Mouse (Mus musculus) hindbrain, embryonic 16.5 days (tissue): ENCODE measurements at regions not wholly inside any gene's neighbourhood (a gene's known extent, or its start where the extent isn't known, plus 50 kb on each side); places are given as distances from the start of the nearest gene placed in this dataset.

Experiments
- ATAC-seq: fragments of 200-750 bp; cut with Nextera tagmentation; 2 replicates; pipeline ENCODE4 v1.8.0; 2017; ENCODE audit warnings: moderate TSS enrichment, moderate library complexity
- H3K27ac ChIP-seq: fragments of 300-500 bp; sonication (generic); 2 replicates; pipeline ENCODE4 v1.5.1; 2014; ENCODE audit warnings: low read depth, mild to moderate bottlenecking, control low read depth, low read length, moderate library complexity
- H3K27me3 ChIP-seq: fragments of 300-500 bp; sonication (generic); replicated peaks from 2 replicates; pipeline ENCODE4 v1.6.1; 2014; ENCODE audit warnings: low read length; ENCODE audit not compliant: control insufficient read depth, insufficient read depth
- H3K36me3 ChIP-seq: fragments of 300-500 bp; sonication (generic); 2 replicates; pipeline ENCODE4 v1.6.1; 2014; ENCODE audit warnings: mild to moderate bottlenecking, low read length, moderate library complexity, mixed read lengths; ENCODE audit not compliant: control insufficient read depth, insufficient read depth
- H3K4me1 ChIP-seq: fragments of 300-500 bp; sonication (generic); 2 replicates; pipeline ENCODE4 v1.6.1; 2014; ENCODE audit warnings: low read depth, low read length; ENCODE audit not compliant: control insufficient read depth, insufficient read depth
- H3K4me2 ChIP-seq: fragments of 300-500 bp; sonication (generic); 2 replicates; pipeline ENCODE4 v1.6.1; 2014; ENCODE audit warnings: mild to moderate bottlenecking, low read length, control low read depth, moderate library complexity
- H3K4me3 ChIP-seq: fragments of 300-500 bp; sonication (generic); 2 replicates; pipeline ENCODE4 v1.5.1; 2014; ENCODE audit warnings: mild to moderate bottlenecking, low read length, control low read depth, moderate library complexity
- H3K9ac ChIP-seq: fragments of 300-500 bp; sonication (generic); 2 replicates; pipeline ENCODE4 v1.6.1; 2014; ENCODE audit warnings: low read depth, mild to moderate bottlenecking, control low read depth, low read length, moderate library complexity
- H3K9me3 ChIP-seq: fragments of 300-500 bp; sonication (generic); 2 replicates; pipeline ENCODE4 v1.6.1; 2014; ENCODE audit warnings: mild to moderate bottlenecking, low read length, moderate library complexity; ENCODE audit not compliant: control insufficient read depth
- WGBS: fragments of 180-500 bp; shearing (Covaris S2); extraction: QIAGEN DNeasy Blood & Tissue Kit; methylation state at CpG from one replicate; pipeline ENCODE4 v1.1.7; 2014; 5-methylcytosine and 5-hydroxymethylcytosine counted together

GRCm38 (mm10) chr1:64330721-64331120 lies 201.7 kb upstream of the Creb1 start:
- Histone ChIP-seq H3K4me2 (no peak overlapping the region), H3K36me3 (no peaks in the 10 kb centered on the region), H3K9ac (no peak overlapping the region), H3K4me1 (no peaks in the 10 kb centered on the region), H3K4me3 (no peak overlapping the region), H3K27me3 (no peaks in the 10 kb centered on the region), H3K27ac (no peak overlapping the region), H3K9me3 (0 out of 2 replicates have a peak, but pooled peaks cover 2% of the 10 kb centered on the region)
- no peak for ATAC-seq
- WGBS, result 16% methylated on average over 2 of the region's 2 CpGs

GRCm38 (mm10) chr1:64322197-64322596 lies 200.1 kb upstream of the Klf7 start:
- Histone ChIP-seq H3K4me2 (no peak overlapping the region), H3K27me3 (no peaks in the 10 kb centered on the region), H3K4me1 (no peaks in the 10 kb centered on the region), H3K36me3 (no peaks in the 10 kb centered on the region), H3K9me3 (0 out of 2 replicates have a peak, but pooled peaks cover 2% of the 10 kb centered on the region), H3K4me3 (no peak overlapping the region), H3K27ac (no peak overlapping the region), H3K9ac (no peak overlapping the region)
- WGBS, result 92% methylated on average over 4 of the region's 4 CpGs
- ATAC-seq, result no peak

DNA sequence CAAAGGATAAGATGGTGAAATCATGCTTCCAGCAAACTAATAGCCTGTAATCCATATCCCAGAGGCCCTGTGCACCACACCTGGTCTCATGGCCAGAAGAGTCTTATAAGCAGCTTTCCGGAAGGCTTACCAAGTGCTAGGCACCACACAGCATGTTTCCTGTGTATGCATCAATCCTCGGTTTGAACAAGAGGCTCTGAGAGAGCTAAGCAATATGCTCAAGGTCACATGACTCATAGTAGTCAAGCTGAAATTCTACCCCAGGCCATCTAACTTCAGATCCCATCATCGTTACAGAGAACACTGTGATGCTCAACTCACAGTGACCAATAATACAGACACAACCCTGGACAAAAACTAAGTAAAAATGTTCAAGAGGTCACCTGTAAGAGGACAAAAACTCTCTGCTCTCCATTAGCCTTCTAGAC lies 197.1 kb upstream of the Klf7 start:
- H3K36me3 ChIP-seq, result no peaks in the 10 kb centered on the region
- no peaks in the 10 kb centered on the region for H3K27me3 ChIP-seq
- H3K4me3 ChIP-seq, result no peak overlapping the region
- H3K9ac ChIP-seq, result no peak overlapping the region
- 65% methylated on average over 3 of the region's 3 CpGs for WGBS
- ATAC-seq, result no peak
- H3K4me1 ChIP-seq, result no peaks in the 10 kb centered on the region
- H3K4me2 ChIP-seq, result no peak overlapping the region
- no peaks in the 10 kb centered on the region for H3K9me3 ChIP-seq
- no peak overlapping the region for H3K27ac ChIP-seq

- H3K4me2 ChIP-seq, result no peak overlapping the region
- no peaks in the 10 kb centered on the region for H3K36me3 ChIP-seq
- no peak overlapping the region for H3K9ac ChIP-seq
- no peak overlapping the region for H3K27ac ChIP-seq
- no peaks in the 10 kb centered on the region for H3K4me1 ChIP-seq
- 71% methylated on average over 8 of the region's 8 CpGs for WGBS
- no peaks in the 10 kb centered on the region for H3K27me3 ChIP-seq
- no peaks in the 10 kb centered on the region for H3K9me3 ChIP-seq
- ATAC-seq, result no peak
- no peak overlapping the region for H3K4me3 ChIP-seq
These were observed 196.5 kb upstream of the Klf7 start for GRCm38 (mm10) chr1:64318440-64319154.

- Histone ChIP-seq H3K27ac (no peak overlapping the region), H3K4me2 (no peak overlapping the region), H3K4me1 (no peaks in the 10 kb centered on the region), H3K9me3 (no peaks in the 10 kb centered on the region), H3K9ac (no peak overlapping the region), H3K4me3 (no peak overlapping the region), H3K36me3 (no peaks in the 10 kb centered on the region), H3K27me3 (no peaks in the 10 kb centered on the region)
- ATAC-seq, result no peak
- 83% methylated on average over 5 of the region's 5 CpGs for WGBS
These were observed 195.1 kb upstream of the Klf7 start for GRCm38 (mm10) chr1:64317032-64317636.

DNA sequence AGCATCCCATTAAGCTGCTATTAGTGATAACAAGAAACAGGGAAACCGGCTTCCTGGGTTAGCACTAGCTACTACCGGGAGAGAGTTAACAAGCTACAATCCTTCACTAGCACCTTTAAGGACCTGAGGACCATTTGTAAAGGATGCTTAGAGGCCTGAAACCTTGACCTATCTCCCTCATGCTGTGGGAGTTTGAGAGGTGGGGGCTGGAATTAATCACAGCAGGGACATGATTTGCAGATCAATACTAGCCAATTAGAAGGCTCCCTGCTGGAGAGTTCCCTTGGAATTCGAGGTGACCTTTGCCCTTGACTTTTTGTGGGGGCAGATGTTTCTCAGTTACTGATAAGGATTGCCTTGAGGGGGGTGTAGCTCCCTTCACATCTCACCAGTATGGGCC lies 189.3 kb upstream of the Klf7 start:
- 29% methylated on average over 3 of the region's 3 CpGs for WGBS
- H3K4me1 ChIP-seq, result no peaks in the 10 kb centered on the region
- H3K9me3 ChIP-seq, result no peaks in the 10 kb centered on the region
- H3K27ac ChIP-seq, result no peak overlapping the region
- no peak overlapping the region for H3K4me2 ChIP-seq
- H3K36me3 ChIP-seq, result no peaks in the 10 kb centered on the region
- no peak overlapping the region for H3K4me3 ChIP-seq
- ATAC-seq, result no peak
- no peak overlapping the region for H3K9ac ChIP-seq
- H3K27me3 ChIP-seq, result no peaks in the 10 kb centered on the region

DNA sequence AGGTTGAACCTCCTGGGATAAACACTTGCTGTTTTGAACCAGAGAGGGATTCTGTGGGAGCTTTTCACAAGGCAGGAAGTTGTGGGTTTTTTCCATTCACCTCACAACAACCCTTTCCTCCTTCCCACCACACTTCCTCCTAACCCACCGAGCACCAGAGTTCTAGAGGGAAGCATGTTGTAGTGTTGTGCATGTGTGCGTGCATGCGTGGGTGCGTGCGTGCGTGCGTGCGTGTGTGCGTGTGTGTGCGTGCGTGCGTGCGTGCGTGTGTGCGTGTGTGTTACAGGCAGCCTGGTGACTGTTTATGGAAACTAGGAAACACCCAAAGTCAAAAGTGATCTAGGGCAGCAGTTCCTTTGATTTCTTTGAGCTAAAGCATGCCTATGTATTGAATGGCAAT lies 186.5 kb upstream of the Klf7 start:
- Histone ChIP-seq H3K9me3 (no peaks in the 10 kb centered on the region), H3K4me3 (no peak overlapping the region), H3K27ac (no peak overlapping the region), H3K4me1 (peaks cover 10% of the 10 kb centered on the region), H3K4me2 (no peak overlapping the region), H3K27me3 (no peaks in the 10 kb centered on the region), H3K36me3 (no peaks in the 10 kb centered on the region), H3K9ac (no peak overlapping the region)
- WGBS, result 88% methylated on average over 15 of the region's 15 CpGs
- ATAC-seq, result no peak

DNA sequence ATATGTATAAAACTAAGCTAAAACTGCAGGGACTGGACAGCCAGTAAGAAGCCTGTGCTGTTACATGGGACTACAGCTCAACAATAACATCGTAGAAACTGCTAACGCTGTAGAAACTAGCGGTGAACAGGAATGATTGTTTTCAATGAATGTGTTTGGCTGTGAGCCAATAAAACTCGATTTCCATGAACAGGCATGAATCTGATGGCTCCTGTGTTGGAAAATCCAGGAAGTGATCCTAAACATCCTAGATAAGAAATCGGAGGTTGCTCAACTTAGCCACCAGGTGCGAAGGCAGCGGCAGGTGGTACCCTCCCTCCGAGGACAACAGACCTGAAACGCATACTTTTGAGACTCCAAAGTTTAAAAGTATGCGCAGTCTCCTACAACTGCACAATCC lies 186.0 kb upstream of the Klf7 start:
- ATAC-seq, result no peak
- Histone ChIP-seq H3K9me3 (no peaks in the 10 kb centered on the region), H3K36me3 (no peaks in the 10 kb centered on the region), H3K4me1 (peaks cover 10% of the 10 kb centered on the region), H3K9ac (no peak overlapping the region), H3K27ac (no peak overlapping the region), H3K4me3 (no peak overlapping the region), H3K27me3 (no peaks in the 10 kb centered on the region), H3K4me2 (no peak overlapping the region)
- 55% methylated on average over 10 of the region's 10 CpGs for WGBS

- WGBS, result 24% methylated on average over 13 of the region's 13 CpGs
- peaks cover 14% of the 10 kb centered on the region for H3K4me1 ChIP-seq
- peak; percentile 93 for ATAC-seq
- H3K27ac ChIP-seq, result peak overlapping the region; percentile 78
- H3K27me3 ChIP-seq, result no peaks in the 10 kb centered on the region
- H3K4me2 ChIP-seq, result peak overlapping the region; percentile 8; the same call in 1 of the 2 replicates
- H3K9me3 ChIP-seq, result no peaks in the 10 kb centered on the region
- H3K4me3 ChIP-seq, result no peak overlapping the region
- no peak overlapping the region for H3K9ac ChIP-seq
- H3K36me3 ChIP-seq, result no peaks in the 10 kb centered on the region
These were observed 183.5 kb upstream of the Klf7 start for GRCm38 (mm10) chr1:64305427-64306213.
